Mouse (Mus musculus) ovary, postnatal 14 days (tissue): Measurements from ENCODE around the gene Zmym2.
A peak's percentile ranks its signal among the peaks of the same experiment; 100 is the strongest.
"Not testable (repeated sequence)": the region's sequence is repeated elsewhere in the genome, so short reads cannot be mapped to it uniquely, and the experiment has no call there.

Experiments
- DNase-seq: peaks from one replicate; pipeline ENCODE4 v3.0.0; 2022; ENCODE audit warnings: low spot score

Zmym2 gene

DNA sequence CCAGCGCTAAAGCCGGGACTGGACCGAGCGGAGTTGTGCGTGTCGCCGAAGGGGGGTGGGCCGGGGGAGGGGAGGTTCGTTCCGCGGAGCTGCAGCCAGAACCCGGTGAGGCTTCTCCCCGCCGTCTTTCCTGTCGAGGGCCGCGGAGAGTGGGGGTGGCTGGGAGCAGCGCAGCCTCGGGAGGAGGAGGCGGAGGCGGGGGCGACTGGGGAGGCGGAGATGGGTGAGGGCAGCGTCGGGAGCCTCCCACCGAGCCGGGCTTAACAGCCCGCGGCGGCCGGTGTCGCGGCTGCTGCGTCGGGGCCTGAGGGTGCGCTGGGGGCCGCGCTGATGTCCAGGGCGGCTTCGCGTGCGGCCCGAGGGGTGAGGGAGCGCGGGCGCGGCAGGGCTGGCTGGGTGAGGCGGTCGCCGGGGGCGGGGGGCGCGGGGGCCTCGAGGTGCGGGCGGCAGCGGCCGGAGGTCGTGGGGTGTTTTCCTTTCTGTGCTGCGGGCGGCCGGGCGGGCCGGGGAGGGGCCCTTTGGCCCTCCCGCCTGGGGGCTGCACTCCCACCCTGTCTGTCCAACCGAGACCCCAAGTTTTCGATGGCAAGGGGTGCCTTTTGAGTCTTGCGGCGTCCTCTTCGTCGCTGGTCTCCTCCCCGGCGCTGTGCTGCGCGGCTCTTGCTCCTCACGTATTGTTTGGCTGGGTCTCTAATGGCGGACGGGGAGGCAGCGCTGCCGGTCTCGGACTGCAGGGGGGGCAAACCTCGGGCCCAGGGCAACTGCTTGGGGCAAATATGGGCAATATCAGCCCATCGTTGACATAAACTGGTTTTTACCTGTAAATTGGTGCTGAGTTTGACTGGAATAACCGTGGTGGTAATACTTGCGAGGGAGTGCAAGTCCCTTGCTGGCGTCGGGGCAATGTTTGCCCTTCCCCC lies at the start of gene Zmym2:
Zmym2 (plus strand) TSS at position 60 of the 920 bp plus-strand sequence.
- peak; percentile 46 for DNase-seq

DNA sequence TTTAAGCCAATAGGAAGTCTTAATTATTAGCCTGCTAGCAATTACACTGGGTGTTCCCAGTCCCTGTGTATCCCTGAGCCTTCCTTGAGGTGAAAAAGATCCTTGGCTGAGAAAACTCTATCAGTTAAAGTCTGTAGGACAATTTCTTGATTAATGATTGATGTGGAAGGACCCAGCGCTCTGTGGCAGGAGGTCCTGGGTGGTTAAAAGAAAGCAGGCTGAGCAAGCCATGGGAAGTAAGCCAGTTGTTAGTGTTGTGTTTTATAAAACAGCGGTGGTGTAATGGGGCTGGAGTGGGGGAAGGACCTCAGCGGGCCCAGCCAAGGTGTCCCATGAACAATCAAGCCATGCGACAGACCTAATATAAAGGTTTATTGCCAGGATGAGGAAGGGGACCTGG lies 42.4 kb upstream of the Zmym2 start:
- DNase-seq, result no peak

DNA sequence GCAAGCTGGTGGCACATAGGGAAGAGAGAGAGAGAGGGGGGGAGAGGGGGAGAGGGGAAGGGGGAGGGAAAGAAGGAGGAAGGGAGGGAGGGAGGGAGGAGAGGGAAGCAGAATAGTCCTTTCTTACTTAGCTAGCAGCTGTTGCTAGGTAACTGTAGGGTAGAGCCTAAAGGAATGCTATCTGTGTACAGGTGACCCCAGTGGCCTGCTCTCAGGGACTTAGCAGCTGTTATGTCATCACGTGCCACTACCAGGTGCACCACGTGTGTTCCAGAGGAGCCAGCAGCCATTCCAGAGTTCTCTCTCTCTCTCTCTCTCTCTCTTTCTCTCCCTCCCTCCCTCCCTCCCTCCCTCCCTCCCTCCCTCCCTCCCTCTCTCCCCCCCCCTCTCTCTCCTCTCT lies 41.9 kb upstream of the Zmym2 start:
- DNase-seq, result no peak

DNA sequence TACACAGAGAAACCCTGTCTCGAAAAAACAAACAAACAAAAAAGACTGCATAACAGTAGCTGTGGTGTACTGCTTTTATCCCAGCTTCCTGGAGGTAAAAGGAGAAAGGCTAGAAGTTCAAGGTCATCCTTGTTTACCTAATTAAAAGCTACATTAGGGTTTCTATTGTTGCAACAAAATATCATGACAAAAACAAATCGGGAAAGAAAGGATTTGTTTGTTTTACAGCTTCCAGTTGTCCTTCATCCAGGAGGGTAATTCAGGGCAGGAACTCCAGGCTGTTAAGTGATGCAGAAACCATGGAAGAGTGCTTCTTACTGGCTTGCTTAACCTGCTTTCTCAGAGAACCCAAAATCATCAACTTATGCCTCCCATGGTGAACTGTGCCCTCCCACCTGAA lies 38.1 kb upstream of the Zmym2 start:
- DNase-seq, result no peak

DNA sequence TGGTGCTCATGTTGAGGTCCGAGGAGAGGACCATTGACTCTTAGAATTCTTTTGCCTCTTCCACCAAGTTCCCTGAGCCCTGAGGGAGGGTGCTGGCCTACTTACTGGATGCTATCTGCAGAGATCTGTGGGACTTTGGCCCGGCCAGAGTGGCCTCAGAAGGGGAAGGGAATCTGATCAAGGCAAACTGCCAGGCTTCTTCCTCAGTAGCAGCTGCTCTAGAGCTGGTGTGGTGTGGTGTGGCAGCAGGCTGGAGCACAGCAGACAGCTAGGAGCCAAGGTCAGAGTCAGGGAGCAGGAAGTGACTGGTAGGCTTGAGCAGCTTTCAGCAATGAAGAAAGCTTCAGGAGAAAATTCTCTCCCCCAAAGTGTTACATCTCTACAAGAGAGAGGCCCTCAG lies 36.8 kb upstream of the Zmym2 start:
- no peak for DNase-seq

DNA sequence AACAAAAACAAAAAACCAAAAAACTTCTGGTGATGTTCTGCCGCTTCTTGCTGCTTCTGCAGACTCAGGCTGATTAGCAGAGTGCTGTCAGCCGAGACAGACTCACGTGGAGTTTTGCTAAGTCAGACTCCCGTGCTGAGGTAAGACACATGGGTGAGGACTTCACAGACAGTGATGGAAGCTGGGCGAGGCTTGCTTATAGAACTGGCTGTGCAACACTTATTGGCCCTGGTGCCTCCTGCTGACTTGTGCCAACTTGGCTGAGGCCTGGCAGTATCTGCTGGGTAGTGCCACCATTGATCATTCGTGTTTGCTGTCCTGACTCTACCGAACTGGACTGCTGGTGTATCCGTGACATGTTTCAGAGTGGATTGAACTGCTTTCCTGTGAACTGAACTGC lies 22.4 kb upstream of the Zmym2 start:
- DNase-seq, result no peak

DNA sequence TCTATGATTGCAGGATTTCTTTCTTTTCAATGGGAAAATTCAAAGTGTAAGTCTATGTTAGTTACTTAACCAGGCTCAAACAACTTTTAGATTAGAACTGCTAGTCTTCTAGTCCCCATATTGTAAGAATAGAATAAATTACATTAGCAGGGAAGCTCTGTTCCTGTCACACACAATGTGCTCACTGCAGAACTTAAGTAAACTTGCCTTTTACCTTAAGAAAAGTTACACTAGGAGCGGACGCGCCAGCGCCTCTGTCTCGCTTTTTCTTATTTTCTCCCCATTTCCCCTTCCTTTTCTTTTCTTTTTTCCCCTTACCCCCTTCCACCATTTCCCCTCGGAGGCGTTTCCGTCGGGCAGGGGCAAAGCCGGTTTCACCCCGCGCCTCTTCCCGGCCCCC lies 21.8 kb upstream of the Zmym2 start:
- DNase-seq, result no peak

DNA sequence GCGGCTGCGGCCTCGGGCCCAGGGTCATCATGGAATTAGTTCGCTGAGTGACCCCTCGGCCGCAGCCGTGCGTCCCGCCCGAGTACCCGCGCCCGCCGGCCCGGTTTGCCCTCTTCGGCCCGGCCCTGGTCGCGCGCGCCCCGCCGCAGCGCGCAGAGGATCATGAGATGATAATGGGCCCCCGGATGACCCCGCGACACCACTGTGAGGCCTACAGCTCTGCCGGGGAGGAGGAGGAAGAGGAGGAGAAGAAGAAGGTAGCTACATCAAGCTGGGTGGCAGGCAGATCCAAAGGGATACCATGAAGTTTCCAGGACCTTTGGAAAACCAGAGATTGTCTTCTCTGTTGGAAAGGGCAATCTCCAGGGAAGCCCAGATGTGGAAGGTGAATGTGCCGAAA lies 21.3 kb upstream of the Zmym2 start:
- DNase-seq, result not testable (repeated sequence)

DNA sequence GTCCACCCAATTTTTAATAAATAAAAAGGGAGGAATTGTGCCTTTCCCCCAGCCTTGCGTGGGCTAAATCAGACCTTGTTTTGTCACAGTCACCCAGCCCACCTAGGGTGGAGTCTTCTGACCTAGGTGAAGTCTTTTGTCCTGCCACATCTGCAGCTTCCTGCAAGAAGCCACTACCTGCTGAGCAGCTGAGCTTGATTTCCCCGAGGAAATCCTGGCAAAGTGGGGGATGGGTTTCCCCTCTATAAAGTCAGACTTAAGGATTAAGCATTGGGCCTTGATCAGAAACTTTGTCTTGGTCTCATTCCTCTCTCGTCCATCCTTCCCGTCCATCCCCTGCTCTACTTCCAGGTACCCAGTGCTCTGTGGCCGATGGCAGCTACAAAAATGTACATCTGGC lies 12.9 kb upstream of the Zmym2 start:
- no peak for DNase-seq

DNA sequence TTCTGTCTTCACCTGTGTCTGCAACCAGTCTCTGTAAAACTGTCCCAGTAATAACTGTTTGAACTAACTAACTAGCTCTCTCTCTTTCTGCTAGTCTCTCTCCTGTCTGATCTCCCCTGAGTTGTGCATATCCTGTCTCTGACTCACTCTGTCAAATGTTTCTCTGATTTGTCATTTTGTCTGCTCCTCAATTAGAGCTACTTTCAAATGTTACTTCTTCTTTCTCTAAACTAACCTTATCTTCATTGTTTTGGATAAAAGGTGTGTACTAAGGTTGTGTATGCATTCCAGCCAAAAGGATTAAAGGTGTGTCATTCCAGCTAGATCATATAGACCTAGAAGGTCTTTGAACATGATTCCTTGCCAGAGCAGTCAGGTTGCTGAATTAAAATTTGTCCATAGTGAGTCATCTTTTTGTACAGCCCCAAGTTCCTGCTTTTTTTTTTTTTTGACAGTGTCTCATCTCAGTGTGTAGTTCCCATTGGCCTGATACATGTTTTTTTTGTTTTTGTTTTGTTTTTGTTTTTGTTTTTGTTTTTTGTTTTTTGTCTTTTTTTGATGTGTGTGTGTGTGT lies 10.8 kb upstream of the Zmym2 start:
- DNase-seq, result no peak

DNA sequence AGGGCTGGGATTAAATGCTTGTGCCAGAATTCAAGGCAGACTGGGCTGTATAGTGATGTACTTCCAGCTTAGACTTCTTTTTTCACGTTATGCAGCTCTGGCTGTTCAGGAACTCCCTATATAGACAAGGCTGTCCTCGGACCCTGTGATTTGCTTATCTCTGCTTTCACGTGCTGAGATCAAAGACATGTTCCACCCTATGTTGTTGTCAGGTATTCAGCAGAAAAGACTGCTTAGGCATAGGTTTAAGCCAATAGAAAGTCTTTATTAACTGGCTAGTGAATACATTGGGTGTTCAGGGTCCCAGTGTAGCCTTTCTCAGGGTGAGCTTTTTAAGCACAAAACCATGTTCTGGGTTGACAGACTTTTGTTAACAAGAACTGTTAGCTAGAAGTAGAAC lies 5.2 kb upstream of the Zmym2 start:
- no peak for DNase-seq

DNA sequence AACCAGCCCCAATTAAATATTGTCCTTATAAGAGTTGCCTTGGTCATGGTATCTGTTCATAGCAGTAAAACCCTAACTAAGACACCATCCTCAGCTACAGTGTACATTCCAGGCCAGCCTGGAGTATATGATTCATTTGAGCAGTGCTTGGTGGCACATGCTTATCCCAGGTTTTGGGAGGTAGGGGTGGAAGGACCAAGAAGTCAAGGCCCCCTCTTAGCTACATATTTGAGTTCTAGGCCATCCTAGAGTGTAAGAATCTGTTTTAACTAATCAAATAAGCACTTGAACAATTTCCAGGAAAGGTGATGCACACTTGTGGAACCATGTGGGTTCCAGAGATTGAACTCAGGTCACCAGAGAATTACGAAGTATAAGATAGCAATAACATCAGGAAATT lies 3.0 kb upstream of the Zmym2 start:
- DNase-seq, result no peak

DNA sequence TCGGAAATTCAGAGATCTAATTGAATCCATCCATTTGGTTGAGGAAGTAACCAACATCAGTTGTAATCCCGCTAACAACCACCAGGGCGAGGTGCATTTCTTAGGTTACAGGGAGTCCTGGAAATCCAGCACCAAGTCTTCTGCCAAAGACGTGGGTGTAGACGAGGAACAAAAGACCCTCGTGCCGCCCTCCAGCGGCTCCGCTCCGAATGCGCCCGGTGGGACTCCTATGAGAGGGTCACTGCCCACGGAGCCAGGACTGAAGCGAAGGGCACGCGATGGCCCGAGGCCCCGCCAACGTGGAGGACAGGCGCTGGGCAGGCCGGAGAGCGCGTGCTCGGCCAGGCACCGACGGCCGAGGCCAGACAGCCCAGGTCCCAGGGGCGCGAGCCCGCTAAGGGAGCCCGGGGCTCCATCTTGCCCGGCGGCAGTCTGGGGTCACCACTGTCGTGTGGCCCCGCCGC lies 1.1 kb upstream of the Zmym2 start:
- DNase-seq, result peak; percentile 70

DNA sequence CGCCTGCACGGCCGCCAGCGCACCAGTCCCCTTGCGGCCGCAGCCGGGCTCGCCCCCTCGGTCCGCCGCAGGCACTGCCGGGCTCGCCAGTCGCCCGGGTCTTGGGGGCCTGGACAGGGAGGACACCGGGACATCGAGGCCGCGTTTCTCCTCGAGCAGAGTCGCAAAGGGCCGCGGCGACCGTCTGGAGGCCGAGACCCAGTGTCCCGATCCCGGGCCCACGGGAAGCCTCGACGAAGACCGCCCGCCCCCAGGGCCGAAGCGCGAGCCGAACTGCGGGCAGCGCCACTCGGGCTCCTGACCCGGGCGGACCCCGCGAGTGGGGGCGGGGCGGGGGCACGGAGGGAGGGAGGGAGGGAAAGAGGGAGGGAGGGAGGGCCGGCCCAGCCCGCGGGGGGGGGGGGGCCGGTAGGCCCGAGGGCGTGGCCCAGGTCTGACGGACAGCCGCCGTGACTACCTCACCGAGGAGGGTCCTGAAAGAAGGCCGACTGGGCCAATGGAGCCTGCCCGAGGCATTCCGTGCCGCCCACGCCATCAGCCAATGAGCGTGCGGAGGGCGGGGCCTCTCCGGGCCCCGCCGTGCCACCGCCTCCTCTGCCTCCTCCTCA lies 363 bp upstream of the Zmym2 start:
- peak; percentile 79 for DNase-seq

DNA sequence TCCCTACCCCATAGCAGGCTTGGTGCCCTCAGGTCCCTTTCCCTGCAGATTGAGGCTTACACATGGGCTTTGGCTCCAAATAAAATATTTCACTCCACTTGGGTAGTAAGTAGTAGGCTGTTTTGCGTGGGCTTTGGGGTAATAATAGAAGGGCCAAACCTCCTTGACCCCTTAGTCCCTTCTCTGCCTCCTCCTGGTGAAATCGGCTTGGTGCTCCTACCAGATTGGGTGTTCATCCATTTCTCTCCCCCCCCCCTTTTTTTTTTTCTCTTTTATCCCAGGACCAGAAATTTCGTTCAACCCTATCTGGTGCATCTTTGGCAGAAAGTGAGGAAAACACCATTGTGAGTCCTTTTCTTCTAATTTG lies 1.0 kb downstream of the Zmym2 start:
- no peak for DNase-seq

DNA sequence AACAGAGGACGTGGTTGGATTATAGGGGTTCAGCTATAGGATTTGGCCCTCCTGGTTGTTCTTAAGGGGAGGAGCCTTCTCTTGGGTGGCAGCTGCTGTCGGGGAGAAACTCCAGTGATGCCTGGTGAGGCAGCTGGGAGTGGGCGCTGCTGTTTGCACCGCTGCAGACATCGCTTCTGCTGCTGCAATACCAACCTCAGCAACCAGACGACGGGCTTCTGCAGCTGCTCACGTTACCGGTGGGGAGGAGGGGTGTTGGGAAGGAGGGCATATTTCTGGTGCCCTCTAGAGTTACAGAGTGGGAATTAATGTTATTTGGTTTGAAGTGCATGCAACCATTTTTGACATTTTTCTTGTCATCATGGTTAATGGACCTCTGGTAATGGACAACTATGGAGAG lies 1.4 kb downstream of the Zmym2 start:
- DNase-seq, result peak; percentile 27

DNA sequence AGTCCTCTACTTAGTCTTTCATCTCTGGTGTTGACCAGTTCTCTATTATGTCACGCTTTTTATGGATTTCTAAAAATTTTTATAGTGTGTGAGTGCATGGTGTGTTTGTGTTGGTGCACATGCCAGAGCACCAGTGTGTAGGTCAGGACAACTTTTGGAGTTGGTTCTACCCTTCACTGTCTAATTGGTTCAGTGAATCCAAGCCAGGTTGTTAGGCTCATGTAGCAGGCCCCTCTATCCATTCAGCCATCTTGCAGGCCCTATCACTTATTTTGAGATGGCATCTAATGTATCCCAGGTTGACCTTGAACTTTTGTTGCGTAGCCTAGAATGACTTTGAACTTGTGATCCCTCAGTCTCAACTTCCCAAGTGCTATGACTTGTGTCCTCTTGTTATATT lies 2.0 kb downstream of the Zmym2 start:
- no peak for DNase-seq

DNA sequence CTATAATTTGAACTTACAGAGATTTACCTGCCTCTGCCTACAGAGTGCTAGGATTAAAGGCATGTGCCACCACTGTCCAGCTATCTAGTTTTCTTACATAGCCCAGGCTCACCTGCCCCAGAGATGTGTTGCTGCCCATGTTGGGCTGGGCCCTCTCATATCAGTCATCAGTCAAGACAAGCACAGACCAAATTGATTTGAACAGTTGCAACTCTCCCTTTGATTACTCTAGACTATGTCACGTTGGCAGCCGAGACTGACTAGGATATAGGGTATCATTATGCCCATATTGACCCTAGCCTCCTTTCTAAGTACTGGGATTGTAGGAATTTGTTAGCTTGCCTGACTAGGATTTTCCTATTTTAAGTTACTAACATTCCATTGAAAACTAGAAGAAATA lies 8.0 kb downstream of the Zmym2 start:
- DNase-seq, result no peak

DNA sequence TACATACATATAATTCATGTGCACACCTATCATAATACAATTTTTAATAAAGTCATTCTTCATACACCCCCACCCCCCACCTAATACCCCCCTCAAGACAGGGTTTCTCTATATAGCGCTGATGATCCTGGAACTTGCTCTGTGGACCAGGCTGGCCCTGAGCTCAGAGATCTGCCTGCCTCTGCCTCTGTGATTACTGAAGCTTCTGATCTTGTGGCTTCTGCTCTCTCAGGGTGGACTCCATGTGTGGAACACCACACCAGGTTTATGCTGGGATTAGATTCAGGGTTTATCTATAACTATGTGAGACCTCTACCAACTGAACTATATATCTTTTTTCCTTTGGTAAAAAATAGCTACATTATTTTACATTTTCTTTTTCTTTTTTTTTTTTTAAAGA lies 10.1 kb downstream of the Zmym2 start:
- DNase-seq, result no peak

DNA sequence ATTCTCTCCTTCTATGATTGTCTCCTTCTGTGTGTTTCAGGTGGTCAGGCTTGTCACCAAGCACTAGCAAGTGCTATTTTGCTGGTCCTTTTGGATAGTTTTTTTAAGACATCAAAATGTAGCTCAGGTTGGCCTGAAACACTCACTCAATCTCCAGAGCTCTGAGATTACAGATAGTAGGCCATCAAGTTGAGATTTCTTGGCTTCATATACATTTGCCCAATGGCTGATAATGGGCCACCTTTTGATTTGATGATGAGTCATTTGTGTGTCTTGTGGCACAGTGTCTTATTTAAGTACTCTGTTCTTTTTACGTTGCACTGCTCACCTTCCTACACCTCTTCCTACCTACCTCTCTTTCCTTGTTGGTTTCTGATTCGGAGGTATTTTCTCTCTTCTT lies 11.0 kb downstream of the Zmym2 start:
- no peak for DNase-seq

DNA sequence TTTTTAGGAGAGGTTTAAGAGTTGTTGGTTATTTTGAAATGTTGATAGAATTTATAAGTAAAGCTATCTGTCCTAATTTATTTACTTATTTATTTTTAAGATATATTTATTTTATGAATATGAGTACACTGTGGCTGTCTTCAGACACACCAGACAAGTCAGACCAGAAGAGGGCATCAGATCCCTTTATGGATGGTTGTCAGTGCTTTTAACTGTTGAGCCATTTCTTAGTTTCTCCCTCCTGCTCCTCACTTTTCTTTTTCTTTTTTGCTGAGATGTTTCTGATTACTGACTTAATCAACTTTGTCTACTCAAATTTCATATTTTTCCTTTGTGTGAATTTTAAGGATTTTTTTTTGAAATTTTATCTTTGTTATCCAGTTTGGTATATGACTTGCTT lies 13.2 kb downstream of the Zmym2 start:
- DNase-seq, result no peak

DNA sequence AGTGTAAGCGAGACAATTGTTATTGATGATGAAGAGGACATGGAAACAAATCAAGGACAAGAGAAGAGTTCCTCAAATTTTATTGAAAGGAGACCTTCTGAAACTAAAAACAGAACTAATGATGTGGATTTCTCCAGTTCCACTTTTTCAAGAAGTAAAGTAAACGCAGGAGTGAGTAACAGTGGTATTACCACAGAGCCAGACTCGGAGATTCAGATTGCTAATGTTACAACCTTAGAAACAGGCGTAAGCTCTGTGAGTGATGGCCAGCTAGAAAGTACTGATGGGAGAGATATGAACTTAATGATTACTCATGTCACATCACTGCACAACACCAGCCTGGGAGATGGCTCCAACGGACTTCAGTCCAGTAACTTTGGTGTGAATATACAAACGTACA lies 16.6 kb downstream of the Zmym2 start:
- DNase-seq, result no peak

DNA sequence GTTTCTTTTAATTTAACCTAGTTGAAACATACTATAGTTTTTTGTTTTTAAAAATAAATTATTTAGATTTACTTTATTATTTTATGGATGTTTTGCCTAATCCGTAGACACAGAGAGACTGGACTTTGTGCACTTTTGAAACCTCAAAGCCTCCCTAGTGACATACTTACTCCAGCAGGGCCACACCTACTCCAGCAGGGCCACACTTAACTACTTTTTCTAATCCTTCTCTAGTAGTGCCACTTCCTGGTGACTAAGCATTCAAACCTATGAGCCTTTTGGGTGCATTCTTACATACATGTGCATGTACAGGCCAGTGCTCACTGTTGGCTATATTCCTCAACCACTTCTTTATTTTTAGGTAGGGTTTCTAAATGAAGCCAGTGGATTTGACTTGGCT lies 19.2 kb downstream of the Zmym2 start:
- DNase-seq, result no peak
